8 mouse cellular contexts compared by ENCODE assay signal in genomic region chr5:124029220-124030035, GRCm38 (mm10). TPM values are rescaled to one million over a fixed set of nuclear protein-coding genes. Genes with fewer than 3 reads are reported as not detected.
DNase-seq lines count a peak whose midpoint lies in the region; ATAC-seq and TF ChIP-seq lines count a peak whose summit lies in the region.

No protein-coding gene starts in this region.

- peaks cover 4% of the 10 kb centered on the region for H3K79me2 ChIP-seq in heart, adult 2 months (replicated peaks; ENCODE audit: control insufficient read depth, insufficient read depth, low read length)

- peak overlapping the region; percentile 94 for H3K27ac ChIP-seq in heart, adult 2 months
- peak overlapping the region; percentile 17; the same call in 1 of the 2 replicates for H3K27ac ChIP-seq in thymus, adult 2 months (ENCODE audit: control insufficient read depth, insufficient read depth, low read length)
- H3K27ac ChIP-seq in liver, embryonic 11.5 days (ENCODE audit: low read depth, low read length), result no peak overlapping the region

- no peak for TF ChIP-seq EP300 in heart, adult 2 months (IDR thresholded peaks at IDR 0.05; ENCODE audit: insufficient read depth, low read depth, low read length)

- no peak overlapping the region for H3K4me3 ChIP-seq in heart, adult 2 months
- H3K4me3 ChIP-seq in thymus, adult 2 months (ENCODE audit: control insufficient read depth, insufficient read depth, low read length), result 0 out of 2 replicates have a peak overlapping the region, but pooled peaks have one; percentile 4
- H3K4me3 ChIP-seq in liver, embryonic 11.5 days (ENCODE audit: low read depth, low read length), result no peak overlapping the region

- peak overlapping the region; percentile 98 for H3K4me2 ChIP-seq in liver, embryonic 11.5 days

- 0 out of 2 replicates have a peak overlapping the region, but pooled peaks have one; percentile 15 for H3K9ac ChIP-seq in heart, adult 2 months (ENCODE audit: low read depth, low read length)
- peak overlapping the region; percentile 25; the same call in 1 of the 2 replicates for H3K9ac ChIP-seq in liver, embryonic 11.5 days (ENCODE audit: low read depth, low read length)

- peaks cover 45% of the 10 kb centered on the region for H3K4me1 ChIP-seq in heart, adult 2 months (ENCODE audit: control insufficient read depth, insufficient read depth, low read length)
- peaks cover 75% of the 10 kb centered on the region for H3K4me1 ChIP-seq in thymus, adult 2 months (replicated peaks; ENCODE audit: control insufficient read depth, insufficient read depth, low read length)
- H3K4me1 ChIP-seq in liver, embryonic 11.5 days (replicated peaks; ENCODE audit: control insufficient read depth, insufficient read depth, low read length), result peaks cover 60% of the 10 kb centered on the region

- H3K9me3 ChIP-seq in liver, embryonic 11.5 days (ENCODE audit: control insufficient read depth, low read length), result no peaks in the 10 kb centered on the region

- WGBS in heart, adult 2 months, result 28% methylated on average over 19 of the region's 19 CpGs
- 72% methylated on average over 19 of the region's 19 CpGs for WGBS in thymus, adult 2 months
- 84% methylated on average over 19 of the region's 19 CpGs for WGBS in liver, embryonic 11.5 days

- no peak for ATAC-seq in liver, embryonic 11.5 days (replicated peaks; ENCODE audit: low FRiP score)

- peaks cover 10% of the 10 kb centered on the region for H3K36me3 ChIP-seq in heart, adult 2 months (ENCODE audit: control insufficient read depth, insufficient read depth, low read length)
- H3K36me3 ChIP-seq in thymus, adult 2 months (ENCODE audit: control insufficient read depth, insufficient read depth, low read length), result no peaks in the 10 kb centered on the region
- H3K36me3 ChIP-seq in liver, embryonic 11.5 days (ENCODE audit: control insufficient read depth, insufficient read depth, low read length), result peaks cover 9% of the 10 kb centered on the region; the same call in 1 of the 2 replicates

- no peak for TF ChIP-seq CTCF in heart, adult 2 months (IDR thresholded peaks at IDR 0.05)
- no peak for TF ChIP-seq CTCF in thymus, adult 2 months (IDR thresholded peaks at IDR 0.05; ENCODE audit: borderline replicate concordance, control insufficient read depth, extremely low read depth, insufficient read depth, low read length, poor library complexity)

- no peak for TF ChIP-seq POLR2A in heart, adult 2 months (IDR thresholded peaks at IDR 0.05; ENCODE audit: insufficient read depth, low read depth, low read length)
- no peak for TF ChIP-seq POLR2A in thymus, adult 2 months (IDR thresholded peaks at IDR 0.05; ENCODE audit: control insufficient read depth, extremely low read depth, insufficient read depth, low read length, poor library complexity)

- intact Hi-C loops in heart, adult 2 months (cut with DNase I), result no loop called here
- intact Hi-C loops in heart, postnatal 10 days (cut with DNase I), result loop anchor here (2.0 kb wide), 2 partner anchors 17 to 29 kb away; no protein-coding TSS in a partner anchor

- DNase-seq in heart, adult 2 months, result no peak
- DNase-seq in heart, postnatal 10 days, result no peak
- DNase-seq in thymus, adult 2 months, result no peak
- DNase-seq in thymus, postnatal 10 days (ENCODE audit: low spot score in 2 of 2), result no peak
- no peak for DNase-seq in liver, embryonic 11.5 days (ENCODE audit: low spot score)
- DNase-seq in thymus, adult 18-20 months, result no peak
- DNase-seq in right cerebral cortex, postnatal 25 days, result no peak
- DNase-seq in spleen, postnatal 14 days (ENCODE audit: low spot score in 2 of 2), result no peak

- no peaks in the 10 kb centered on the region for H3K27me3 ChIP-seq in heart, adult 2 months (ENCODE audit: control insufficient read depth, insufficient read depth, low read length)
- H3K27me3 ChIP-seq in thymus, adult 2 months (ENCODE audit: control insufficient read depth, insufficient read depth, low read length), result no peaks in the 10 kb centered on the region
- H3K27me3 ChIP-seq in liver, embryonic 11.5 days (replicated peaks; ENCODE audit: control insufficient read depth, insufficient read depth, low read length), result no peaks in the 10 kb centered on the region

RNA-seq across cellular contexts. Expression of gene Vps37b, which starts 2.6 kb away (rescaled TPM):
- 10 to 100 TPM; 16.0 to 16.7 TPM for total RNA-seq in heart, adult 2 months (2021)
- 22.7 and 29.4 TPM in 2 replicates for polyA plus RNA-seq in heart, adult 2 months (2012; rRNA removed)
- 10 to 100 TPM; 38.0 to 46.7 TPM for total RNA-seq in heart, postnatal 10 days (2021)
- polyA plus RNA-seq in thymus, adult 2 months (2012; rRNA removed), result 111 and 119 TPM in 2 replicates
- polyA plus RNA-seq in liver, embryonic 11.5 days (2014; fragmentation: Nextera tagmentation; extraction: Ambion mirVana), result 31.3 TPM in 2 replicates

RNA-seq across cellular contexts. Expression of gene Hip1r, which starts 56.0 kb away (rescaled TPM):
- 10 to 100 TPM; 16.3 to 16.7 TPM for total RNA-seq in heart, adult 2 months (2021)
- 7.0 and 7.9 TPM in 2 replicates for polyA plus RNA-seq in heart, adult 2 months (2012; rRNA removed)
- total RNA-seq in heart, postnatal 10 days (2021), result 10 to 100 TPM; 26.1 to 41.6 TPM
- polyA plus RNA-seq in thymus, adult 2 months (2012; rRNA removed), result 12.5 and 13.8 TPM in 2 replicates
- polyA plus RNA-seq in liver, embryonic 11.5 days (2014; fragmentation: Nextera tagmentation; extraction: Ambion mirVana), result 20.2 and 20.6 TPM in 2 replicates
